Mouse (Mus musculus) WW6 (cell line): ENCODE results near the gene Spata7.
"Not testable (repeated sequence)": the region's sequence is repeated elsewhere in the genome, so short reads cannot be mapped to it uniquely, and the experiment has no call there.

Experiments
- DNase-seq: peaks from one replicate; pipeline ENCODE4 v3.0.0-alpha.2; 2013; ENCODE audit warnings: low read depth, low spot score

The Spata7 gene

DNA sequence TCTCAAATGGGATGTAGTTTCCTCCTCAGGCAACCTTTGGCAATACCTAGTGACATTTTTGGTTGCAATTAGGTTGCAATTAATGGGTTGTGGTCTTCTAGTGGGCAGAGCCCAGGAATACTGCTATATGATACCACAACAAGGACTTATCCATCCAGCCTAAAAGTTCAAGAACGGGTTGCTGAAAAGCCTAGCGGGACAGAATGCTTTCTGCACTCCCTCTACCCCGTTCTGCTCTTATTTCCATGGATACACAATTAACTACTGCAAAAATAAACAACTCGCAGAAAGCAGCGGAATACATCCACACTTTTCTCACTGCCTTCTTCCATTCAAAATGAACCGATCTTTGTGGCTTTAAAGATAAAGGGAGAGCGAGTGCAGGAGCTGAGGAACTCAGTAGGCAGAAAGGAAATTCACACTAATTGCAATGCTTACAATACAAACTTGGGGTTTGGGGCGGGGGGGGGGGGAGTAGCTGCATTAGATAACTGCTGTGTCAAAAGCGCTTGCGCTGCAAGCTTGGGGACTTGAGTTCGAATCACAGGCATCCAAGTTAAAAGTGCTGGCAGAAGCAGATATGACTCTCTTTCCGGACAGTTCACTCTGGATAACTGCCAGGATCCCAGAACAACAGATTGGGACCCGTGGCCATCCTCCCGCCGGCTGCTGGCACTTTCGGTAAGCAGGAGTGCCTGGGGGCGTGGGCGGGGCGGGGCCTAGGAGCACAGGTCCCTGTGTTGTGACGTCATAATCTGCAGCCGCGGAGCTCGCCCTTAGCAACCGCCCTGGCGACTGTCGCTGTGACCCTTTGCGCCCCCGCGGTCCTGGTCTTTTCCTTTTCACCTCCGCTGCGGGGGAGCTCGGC is at the start of gene Spata7:
Gene Spata7 (plus strand): TSS at position 766 of the 868 bp plus-strand sequence.
- DNase-seq = peak; percentile 89

DNA sequence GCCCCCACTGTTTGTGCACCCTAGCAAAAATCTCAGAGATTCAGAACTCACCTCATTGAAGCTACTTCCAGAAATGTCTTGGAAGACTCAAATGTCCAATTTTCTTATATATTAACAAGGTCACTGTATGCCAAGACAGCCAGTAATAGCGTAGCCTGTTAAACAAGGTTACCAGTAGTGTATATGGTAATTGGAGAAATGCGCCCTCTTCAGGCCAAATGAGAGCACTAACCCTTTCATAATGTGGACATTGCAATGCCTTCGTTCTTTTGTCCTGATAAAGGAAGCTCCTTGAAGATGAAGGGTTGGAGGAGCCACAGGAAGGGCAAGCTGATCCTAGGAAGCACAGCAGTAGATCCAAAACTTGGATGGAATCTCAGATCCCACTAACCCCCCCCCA is 42.7 kb upstream of the Spata7 start:
- DNase-seq = no peak

DNA sequence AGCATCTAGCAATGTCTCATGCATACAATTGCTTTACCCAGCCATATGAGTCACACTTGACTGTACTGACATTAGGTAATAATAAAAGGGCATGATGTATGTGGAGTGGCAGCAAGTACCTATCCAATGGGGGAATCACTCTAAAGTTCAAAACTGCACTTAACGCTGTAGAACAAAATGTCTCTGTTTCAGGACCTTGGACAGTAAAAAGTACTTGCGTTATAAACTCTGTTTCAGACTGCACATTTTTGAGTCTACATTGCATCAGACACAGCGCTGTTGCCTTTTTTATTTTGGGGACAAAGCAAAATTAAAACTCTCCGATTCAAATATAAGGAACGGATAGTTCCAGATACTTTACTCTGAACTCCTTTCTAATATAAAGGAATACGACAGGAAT is 39.4 kb upstream of the Spata7 start:
- DNase-seq = no peak

DNA sequence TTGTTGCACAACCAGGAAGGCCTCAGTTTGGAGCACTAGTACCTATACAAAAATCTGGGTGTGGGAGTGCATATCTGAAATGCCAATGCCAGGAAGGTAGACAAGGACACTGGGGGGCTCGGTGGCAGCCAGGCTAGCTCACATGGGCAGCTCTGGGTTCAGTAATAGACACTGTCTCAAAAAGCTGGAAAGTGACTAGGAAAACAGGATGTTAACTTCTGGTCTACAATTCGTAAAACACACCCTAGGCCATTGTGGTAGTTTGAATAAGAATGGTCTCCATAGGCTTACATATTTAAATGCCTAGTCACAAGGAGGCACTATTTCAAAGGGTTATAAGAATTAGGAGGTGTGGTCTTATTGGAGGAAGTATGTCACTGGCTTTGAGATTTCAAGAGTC is 36.9 kb upstream of the Spata7 start:
- no peak for DNase-seq

DNA sequence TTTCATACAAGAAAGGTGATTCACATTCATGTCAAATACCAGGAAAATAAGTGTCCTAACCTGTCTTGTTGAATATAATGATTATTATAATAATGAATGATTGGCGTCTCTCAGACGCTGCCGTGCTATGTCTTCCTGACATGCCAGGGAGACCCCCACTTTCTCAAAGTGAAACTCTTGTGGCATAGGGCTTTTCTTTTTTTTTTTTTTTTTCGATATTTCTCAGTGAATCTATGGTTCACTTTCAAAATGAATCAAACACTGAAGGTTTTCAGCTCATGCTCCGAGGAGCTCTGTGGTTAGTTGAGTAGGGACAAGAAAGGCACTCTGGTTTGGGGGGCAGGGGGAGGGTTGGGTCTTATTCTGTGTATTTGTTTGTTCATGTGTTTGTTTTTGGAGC is 27.1 kb upstream of the Spata7 start:
- no peak for DNase-seq

DNA sequence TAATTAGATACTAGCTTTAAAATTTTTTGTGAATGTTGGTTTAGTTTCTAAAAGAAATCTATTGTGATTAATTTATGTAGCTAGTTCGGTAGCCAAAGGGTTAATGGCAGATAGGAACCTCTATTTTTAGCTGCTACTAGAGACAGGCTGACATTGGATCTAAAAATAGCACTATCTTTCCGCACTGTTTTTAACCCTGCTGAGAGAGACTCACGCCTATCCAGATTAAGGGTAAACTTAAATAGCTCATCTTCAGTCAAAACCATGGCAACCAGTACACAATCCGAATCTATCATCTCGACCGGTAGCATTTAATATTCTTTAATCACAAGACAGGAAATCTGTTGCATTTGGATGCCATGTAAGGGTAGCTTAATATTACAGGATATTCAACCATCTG is 25.8 kb upstream of the Spata7 start:
- no peak for DNase-seq

DNA sequence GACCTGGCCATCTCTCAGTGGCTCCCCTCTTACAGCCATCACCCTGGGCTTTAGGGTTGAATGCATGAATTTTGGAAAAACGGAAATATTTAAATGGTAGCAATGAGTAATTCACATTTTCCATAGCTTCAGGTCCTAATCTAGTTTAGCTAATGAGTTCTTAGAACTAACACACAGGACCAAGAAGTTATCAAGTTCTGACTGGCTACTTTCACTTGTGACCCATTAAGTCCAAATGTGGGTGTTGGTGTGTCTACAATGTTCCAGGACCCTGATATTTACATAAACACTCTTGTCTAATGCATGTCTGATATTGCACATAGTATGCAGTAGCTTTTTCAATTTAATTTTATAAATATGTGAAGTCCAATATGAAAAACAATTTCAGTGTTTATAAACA is 22.7 kb upstream of the Spata7 start:
- DNase-seq = no peak

DNA sequence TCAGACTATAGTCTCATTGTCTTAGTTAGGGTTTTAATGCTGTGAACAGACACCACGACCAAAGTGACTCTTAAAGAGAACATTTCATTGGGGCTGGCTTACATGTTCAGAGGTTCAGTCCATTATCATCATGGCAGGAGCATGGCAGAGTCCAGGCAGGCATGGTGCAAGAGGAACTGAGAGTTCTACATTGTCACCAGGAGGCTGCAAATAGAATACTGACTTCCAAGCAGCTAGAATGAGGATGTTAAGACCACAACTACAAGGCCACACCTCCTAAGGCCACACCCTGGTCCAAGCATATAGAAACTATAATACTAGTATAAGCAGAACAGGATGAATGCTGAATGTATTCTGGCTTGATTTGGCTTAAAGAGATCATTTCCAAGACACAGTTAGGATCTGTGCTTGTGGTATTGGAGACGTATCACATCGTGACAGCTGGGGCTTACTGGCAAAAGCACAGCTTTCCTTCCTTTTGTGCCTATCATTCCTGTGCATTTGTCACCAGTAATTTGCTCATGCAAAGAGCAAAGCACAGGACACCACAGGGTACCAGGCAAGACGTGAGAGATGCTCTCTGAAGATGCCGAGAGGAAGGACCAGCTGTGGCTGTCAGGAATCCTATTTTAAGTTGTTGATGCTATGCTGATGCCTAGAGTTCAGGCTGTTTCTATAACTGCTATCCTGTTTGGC is 21.2 kb upstream of the Spata7 start:
- DNase-seq = no peak

DNA sequence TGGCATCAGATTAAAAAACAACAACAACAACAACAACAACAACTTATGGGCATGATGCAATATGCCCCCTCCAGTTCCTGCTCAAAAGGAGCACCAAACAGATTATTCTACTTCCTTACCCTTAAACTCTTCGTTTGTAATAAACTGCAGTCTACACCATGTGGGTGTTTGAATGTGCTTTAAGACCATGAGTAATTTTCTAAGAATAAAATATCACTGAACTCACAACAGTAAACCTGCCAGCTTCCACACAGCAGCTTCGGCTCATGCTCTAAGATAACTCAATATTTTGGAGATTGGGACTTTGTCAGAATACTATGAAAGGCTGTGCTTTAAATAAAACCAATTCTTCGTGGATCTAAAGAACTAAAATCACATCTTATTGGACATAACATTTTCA is 17.6 kb upstream of the Spata7 start:
- no peak for DNase-seq

DNA sequence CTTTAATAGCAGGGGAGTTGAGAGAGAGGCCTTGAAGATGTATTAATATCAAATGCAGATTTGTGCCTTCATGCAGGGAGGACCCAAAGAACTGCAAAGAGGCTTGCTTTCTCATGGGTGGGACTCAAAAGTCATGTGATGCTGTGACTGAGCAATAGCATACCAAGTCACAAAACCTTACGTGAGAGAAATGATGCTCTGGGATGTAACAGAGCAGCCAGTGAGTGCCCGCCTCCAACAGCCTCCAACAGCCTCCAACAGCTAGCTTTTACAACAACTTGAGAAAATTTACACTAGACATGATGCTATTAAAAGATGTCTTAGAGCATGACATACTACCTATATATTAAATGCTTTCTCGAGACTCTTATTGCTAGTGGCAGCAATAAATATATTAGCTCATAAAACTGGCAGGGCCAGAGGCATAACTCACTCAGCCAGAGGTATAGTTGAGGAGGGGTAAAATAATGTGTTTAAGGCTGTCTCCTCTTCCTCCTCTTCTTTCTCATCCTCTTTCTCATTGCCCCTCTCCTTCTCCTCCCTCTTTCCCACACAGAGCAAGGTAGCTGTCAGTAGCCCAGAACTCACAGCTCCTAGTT is 12.9 kb upstream of the Spata7 start:
- no peak for DNase-seq

DNA sequence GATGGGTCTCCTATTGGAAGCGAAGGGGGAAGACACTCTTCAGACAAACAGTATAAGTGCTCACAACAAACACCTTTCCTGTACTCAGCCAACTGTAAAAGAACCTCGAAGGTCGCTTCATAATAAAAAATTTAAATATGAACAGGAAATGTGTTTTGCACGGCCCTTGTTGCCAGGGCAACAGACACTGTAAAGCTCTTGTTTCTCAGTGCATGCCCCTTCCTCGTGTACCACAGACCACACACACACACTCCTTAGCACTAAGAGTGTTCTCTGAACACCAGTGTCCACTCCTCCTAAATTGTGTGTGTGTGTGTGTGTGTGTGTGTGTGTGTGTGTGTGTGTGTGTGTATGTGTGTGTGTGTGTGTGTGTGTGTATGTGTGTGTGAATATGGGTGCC is 12.2 kb upstream of the Spata7 start:
- DNase-seq = no peak

DNA sequence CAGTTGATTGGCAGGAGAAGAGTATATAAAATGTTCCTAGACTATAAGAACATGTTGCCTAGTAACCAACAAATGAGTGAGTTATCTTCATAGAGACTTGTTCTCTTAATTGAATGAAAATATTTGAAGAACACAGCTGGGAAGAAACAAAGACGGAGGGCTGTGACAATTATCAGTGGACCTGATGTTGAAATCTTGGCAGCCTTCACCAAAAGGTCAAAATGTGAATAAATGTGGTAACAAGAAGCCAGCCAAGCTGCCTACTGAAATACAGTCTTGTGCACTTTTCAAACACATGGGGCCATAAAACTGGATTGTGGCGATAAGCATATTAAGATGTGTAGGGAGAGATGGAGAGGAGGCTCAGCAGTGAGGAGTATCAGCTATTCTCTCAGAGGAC is 8.5 kb upstream of the Spata7 start:
- DNase-seq = no peak

DNA sequence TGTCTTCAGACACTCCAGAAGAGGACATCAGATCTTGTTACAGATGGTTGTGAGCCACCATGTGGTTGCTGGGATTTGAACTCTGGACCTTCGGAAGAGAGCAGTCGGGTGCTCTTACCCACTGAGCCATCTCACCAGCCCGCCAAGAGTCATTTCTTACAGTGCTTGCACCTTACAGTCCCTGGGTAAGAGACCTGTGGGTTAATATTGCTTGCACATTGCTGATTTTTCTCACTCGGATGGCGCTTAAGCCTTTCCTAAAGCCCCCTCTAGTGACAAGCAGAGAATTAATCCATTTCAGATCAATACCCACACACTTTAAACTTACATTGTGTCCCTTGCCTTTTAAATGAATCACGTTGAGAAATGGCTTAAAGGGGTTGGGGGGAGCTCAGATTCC is 7.0 kb upstream of the Spata7 start:
- not testable (repeated sequence) for DNase-seq

DNA sequence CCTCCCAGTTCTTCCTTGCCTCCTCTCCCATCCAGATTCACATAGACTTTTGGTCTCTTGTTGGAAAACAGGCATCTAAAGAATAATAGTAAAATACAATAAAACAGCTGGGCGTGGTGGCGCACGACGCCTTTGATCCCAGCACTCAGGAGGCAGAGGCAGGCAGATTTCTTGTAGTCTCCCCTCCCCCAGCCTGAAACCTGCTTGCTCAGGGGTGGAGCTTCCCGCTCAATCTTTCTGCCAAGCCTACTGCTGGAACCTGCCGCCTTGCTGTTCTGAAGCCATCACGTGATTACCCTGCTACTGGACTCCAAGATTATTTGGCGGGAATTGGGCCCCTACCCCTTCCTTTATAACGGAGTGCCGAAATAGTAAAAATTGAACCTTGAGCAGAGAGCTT is 4.7 kb upstream of the Spata7 start:
- peak; percentile 26 for DNase-seq

DNA sequence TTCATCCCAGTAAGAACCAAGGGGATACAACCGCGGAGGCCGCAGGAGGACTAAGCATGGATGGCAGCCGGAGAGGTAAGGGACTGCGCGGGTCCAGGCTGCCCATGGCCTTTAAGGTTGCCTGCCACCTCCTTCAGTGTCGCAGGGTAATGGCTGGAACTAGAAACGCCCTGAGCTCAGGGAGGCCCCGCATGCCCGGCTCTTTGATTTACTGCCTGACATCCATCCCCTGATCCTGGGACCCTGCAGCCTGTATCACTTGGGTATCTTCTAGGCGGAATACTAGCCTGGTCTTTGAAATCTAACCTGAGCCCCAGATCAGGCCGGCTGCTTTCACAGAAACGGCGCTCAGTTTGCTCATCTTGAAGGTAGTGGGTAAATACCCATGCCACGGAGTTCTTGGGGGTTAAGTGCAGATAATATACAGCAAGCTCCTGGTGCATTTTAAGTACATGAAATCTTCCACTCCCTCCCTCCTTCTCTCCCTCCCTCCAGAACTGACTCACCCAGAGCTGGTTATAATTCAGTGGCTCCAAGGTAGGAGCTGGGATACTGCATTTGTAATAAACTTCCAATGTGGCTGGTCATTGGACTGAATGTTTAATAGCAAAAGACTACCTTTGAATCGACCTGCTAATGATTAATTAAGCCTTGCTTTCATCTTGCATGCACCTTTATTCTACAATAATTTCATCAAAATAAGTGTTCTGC is 458 bp downstream of the Spata7 start:
- DNase-seq = no peak

DNA sequence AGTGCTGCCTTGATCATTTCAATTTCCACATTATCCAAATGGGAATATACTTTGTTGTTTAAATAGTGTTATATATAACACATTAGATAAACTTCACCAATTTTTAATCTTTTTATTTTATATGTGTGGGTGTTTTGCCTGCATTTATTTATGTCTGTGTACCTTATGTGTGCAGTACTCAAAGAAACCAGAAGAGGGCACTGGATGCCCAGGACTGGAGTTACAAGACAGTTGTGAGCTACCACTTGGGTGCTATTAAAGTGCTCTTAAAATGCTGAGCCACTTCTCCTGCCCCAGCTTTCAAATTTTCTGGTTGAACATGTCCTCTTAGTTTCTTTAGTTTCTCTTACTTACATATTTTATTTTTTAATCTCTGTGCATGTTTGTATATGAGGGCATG is 16.9 kb downstream of the Spata7 start:
- no peak for DNase-seq

DNA sequence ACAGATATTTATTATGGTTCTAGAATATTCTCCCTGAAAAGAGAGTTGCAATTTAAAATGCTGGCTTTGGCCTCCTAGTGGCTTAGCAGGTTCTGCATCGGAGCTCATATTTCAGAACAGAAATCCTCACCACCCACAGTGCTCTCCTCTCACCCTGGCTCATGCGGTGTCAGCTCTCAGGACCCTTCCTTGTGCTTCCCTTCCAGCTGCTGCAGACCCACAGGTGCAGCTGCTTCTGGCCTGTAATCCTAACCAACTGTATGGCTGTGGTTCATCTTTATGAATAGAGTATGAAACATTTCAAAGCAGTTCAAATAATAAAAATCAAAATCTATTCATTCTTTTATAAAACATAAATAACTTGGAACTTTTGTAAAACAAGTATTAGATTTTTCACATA is 28.9 kb downstream of the Spata7 start:
- DNase-seq = no peak

DNA sequence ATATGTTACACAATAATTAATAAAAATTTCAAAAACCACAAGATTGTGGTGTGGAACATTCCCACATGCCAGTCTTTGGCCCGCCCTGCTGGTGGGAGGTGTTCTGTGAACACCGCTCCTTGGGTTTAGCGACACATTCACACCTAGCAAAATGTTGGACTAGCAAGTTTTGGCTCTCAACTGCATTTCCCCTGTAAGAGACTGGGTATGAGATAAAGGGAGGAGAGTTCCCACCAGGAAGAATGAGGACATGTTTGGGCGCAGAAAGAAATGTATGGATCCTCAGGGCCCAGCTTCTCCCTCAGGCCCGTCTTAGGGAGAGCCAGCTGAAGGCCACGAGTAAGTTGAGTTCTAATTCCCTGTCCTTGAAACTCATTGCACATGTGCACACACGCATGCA is 34.7 kb downstream of the Spata7 start:
- no peak for DNase-seq

DNA sequence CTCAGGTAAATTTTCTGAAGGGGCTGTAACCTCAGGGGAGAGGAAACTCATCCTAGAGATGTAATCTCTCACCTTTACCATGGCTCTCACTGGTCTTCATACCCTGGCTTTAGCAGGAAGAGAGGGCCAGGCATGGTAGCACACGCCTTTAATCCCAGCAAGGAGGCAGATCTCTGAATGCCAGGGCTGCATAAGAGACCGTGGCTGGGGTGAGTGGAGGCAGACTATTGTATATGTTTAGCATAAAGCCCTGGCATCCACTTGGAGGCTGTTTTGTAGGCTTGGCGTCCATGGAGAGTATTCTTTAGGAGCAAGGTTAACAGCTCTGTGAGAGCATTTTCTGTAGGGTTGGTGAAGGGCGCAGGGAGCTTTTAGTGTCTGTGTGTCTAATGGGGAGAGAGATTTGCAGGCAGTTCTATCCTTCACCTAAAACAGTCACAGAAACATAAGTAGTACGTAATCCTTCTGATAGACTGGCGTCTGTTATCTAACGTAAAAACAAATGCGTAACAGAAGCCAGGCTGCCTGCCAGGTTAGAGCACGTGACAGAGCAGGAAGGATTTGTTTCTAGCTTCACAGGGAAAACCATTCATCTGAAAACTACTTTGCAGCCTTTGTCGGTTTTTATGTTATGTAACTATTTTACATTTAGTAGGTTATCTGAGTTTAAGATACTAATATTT is 40.3 kb downstream of the Spata7 start:
- no peak for DNase-seq

DNA sequence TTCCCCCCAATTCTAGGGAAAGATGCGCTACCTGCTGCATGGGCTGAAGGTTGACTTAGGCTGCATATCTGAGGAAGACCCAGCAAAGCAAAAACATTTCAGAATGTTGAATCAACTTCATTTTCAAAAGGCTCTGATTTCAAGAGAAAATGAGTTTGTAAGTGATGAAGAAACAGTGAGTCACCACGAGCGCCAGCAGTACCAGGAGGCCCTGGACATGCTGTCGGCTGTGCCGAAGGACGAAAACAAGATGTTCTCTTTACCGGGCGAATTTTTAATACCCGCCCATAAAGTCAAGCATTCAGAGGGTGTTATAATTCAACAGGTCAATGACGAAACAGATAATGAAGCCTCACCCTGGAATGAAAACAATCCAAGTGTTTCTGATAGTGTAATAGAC is 41.1 kb downstream of the Spata7 start:
- no peak for DNase-seq

DNA sequence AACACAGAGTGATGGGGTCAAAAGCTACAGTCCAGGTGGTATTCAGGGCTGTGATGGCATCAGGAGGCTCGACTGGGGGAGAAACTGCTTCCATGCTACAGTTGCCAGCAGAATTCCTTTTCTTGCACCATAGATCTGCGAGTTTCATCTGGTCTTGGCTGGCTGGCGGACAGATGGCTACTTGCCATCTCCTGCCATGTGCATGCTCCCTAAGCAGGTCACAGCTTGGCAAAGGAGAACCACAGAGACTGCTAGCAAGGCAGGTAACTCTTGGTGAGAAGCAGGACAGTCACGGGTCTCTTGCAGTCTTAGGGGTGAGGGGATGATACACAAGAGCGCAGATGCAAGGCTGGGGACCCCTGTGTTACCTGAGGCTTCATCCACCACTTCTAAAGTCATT is 41.9 kb downstream of the Spata7 start:
- no peak for DNase-seq

DNA sequence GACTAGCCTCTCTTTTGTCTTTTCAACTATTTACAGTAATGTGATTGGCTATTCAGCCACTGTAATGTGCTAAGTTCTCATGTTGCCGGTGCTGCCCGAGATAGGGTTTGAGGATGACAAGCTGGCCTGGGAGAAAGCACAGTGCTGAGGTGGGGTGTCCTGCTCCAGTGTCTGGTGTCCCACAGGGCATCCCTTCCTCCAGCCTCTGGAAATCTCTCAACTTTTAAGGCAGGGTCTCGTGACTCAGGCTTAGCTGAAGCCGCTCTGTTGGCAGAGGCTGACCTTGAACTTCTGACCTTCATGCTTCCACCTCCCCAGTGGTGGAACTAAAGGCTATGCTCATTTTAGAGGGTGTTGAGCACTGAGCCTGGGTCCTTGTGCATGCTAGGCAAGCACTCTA is 42.5 kb downstream of the Spata7 start:
- no peak for DNase-seq
